Mouse (Mus musculus) forebrain, embryonic 12.5 days (tissue): ENCODE measurements around the gene Fbp2. TPM values are rescaled to one million over a fixed set of nuclear protein-coding genes. Genes with fewer than 3 reads are reported as not detected.

ENCODE experiments used
- ATAC-seq: fragments of 200-750 bp; cut with Nextera tagmentation; 2 replicates; pipeline ENCODE4 v1.8.0; 2017; ENCODE audit warnings: moderate TSS enrichment; ENCODE audit not compliant: low FRiP score
- H3K27ac ChIP-seq: fragments of 300-500 bp; sonication (generic); 2 replicates; pipeline ENCODE4 v1.5.1; 2016; ENCODE audit warnings: mild to moderate bottlenecking
- H3K27me3 ChIP-seq: fragments of 300-500 bp; sonication (generic); 2 replicates; pipeline ENCODE4 v1.6.1; 2016; ENCODE audit warnings: mild to moderate bottlenecking
- H3K36me3 ChIP-seq: fragments of 300-500 bp; sonication (generic); replicated peaks from 2 replicates; pipeline ENCODE4 v1.6.1; 2016; ENCODE audit warnings: mild to moderate bottlenecking
- H3K4me1 ChIP-seq: fragments of 300-500 bp; sonication (generic); 2 replicates; pipeline ENCODE4 v1.6.1; 2016
- H3K4me2 ChIP-seq: fragments of 300-500 bp; sonication (generic); 2 replicates; pipeline ENCODE4 v1.6.1; 2016; ENCODE audit warnings: mild to moderate bottlenecking, moderate library complexity
- H3K4me3 ChIP-seq: fragments of 300-500 bp; sonication (generic); replicated peaks from 2 replicates; pipeline ENCODE4 v1.5.1; 2016; ENCODE audit warnings: mild to moderate bottlenecking
- H3K9ac ChIP-seq: fragments of 300-500 bp; sonication (generic); 2 replicates; pipeline ENCODE4 v1.6.1; 2016; ENCODE audit warnings: mild to moderate bottlenecking
- H3K9me3 ChIP-seq: fragments of 300-500 bp; sonication (generic); 2 replicates; pipeline ENCODE4 v1.6.1; 2016
- WGBS: fragments of 180-500 bp; shearing (Covaris S2); methylation state at CpG from one replicate; pipeline ENCODE4 v1.1.7; 2016; 5-methylcytosine and 5-hydroxymethylcytosine counted together
- polyA plus RNA-seq: library from polyadenylated mRNA; unstranded; fragments of >200 nt; fragmentation: Nextera tagmentation; extraction: Ambion mirVana; gene quantifications from 2 replicates; pipeline ENCODE4 v1.2.1, GENCODE M21; 2016

The Fbp2 gene
- polyA plus RNA-seq, result not detected in 2 replicates

DNA sequence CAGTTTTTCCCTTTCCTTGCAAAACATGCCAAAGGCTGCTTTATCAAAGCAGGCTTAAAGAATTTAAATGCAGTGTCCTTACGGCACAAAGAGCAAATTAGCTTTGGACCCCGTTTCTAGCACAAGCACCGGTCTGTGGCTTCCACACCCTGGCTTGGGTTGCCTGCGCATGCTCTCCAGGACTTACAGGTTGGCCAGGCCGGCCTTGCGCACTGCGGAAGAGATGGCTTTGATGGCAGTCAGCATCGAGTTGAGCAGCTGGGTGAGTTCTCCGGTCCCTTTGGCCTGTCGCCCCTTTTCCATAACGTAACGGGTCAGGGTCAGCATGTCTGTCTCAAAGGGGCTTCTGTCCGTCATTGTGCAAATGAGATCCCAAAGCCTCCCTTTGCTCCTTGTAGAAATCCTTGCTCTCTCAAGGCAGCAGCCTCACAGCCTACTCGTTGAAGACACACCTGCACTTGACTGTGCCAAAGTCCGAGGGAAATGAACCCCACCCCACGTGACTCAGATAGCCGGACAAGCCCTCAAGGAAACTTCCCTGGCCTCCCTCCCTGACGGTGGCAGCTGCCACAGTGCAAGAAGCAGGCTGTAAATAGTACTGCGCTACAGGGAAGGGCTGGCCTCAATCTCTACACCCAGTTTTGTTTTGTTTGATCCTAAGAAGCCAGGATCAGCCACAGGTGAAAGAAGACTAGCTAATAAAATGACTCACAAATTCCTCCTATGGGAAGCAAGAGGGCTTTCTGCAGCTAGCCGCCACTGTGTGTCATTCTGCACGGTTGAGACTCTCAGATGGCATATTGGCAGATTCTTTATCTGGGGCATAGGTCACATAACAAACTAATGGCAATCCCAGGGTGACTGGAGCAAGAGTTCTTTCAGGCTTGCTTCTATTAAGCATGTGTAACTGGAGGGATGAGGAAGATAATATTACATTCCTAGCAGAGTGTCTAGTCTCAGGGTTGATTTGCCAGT lies at the start of gene Fbp2:
Fbp2 (minus strand) TSS at position 482 of the 975 bp plus-strand sequence.
- H3K27ac ChIP-seq, result no peak within 1 kb of the TSS
- H3K9me3 ChIP-seq, result no peaks in the 10 kb centered on the region
- H3K4me2 ChIP-seq, result no peak within 1 kb of the TSS
- no peak for ATAC-seq
- peaks cover 2% of the 10 kb centered on the region; the same call in 1 of the 2 replicates for H3K4me1 ChIP-seq
- no peaks in the 10 kb centered on the region for H3K36me3 ChIP-seq
- no peak within 1 kb of the TSS for H3K9ac ChIP-seq
- no peak within 1 kb of the TSS for H3K4me3 ChIP-seq
- H3K27me3 ChIP-seq, result no peaks in the 10 kb centered on the region
- WGBS, result 79% methylated on average over 21 of the region's 21 CpGs

DNA sequence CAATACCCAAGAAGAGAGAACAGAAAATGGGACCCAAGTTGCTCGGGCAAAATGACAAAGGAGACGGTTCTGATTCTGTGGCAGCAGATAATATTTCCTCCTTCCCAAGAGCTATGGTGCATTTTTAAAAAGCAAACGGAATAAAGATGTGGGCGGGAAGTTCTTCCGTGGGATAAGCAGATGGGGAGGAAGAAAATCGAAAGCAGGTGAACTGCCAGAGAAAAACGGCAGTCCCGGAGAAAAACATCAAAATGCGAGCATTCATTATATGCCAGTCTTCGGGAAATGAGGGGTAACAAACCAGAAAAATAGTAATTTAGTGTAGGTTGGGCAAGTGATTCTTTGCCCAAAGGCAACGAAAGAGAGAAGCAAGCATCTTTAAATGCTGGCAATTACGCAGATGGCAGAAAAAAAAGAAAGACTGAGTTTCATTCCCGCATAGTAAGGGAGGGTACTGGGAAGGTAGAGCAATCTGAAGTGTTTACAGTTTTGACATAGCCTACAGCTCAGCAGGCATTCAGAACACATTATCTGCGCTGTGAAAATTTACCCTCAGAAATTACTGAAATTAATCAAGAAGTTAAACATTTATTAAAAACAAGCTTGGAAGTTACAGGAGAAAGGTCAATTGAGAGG lies 49.4 kb upstream of the Fbp2 start:
- H3K27me3 ChIP-seq, result no peaks in the 10 kb centered on the region
- no peak overlapping the region for H3K9ac ChIP-seq
- H3K9me3 ChIP-seq, result no peaks in the 10 kb centered on the region
- peaks cover 8% of the 10 kb centered on the region for H3K4me1 ChIP-seq
- no peak overlapping the region for H3K27ac ChIP-seq
- H3K36me3 ChIP-seq, result no peaks in the 10 kb centered on the region
- H3K4me2 ChIP-seq, result no peak overlapping the region
- 81% methylated on average over 14 of the region's 14 CpGs for WGBS
- no peak for ATAC-seq
- no peak overlapping the region for H3K4me3 ChIP-seq

DNA sequence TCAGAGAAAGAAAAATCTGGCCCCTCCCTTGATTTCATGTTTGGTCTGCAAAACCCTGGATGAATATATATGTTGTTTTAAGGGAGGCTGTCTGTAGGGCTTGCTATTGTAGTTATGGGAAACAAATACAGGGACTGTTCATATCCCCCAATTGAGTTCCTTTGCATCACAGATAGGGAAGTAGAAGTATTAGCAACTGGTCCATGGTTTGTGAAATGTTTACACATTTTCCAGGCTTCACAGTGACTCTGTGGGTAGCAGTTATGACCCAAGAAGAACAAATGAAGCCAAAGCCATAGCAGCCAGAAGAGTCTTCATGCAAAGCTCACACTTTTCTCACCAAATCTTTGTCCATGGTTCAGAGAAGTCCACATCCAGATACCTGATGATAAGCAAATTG lies 42.9 kb upstream of the Fbp2 start:
- Histone ChIP-seq H3K9ac (no peak overlapping the region), H3K27me3 (no peaks in the 10 kb centered on the region), H3K27ac (no peak overlapping the region), H3K4me3 (no peak overlapping the region), H3K36me3 (no peaks in the 10 kb centered on the region), H3K4me2 (no peak overlapping the region), H3K4me1 (no peaks in the 10 kb centered on the region), H3K9me3 (no peaks in the 10 kb centered on the region)
- no peak for ATAC-seq

DNA sequence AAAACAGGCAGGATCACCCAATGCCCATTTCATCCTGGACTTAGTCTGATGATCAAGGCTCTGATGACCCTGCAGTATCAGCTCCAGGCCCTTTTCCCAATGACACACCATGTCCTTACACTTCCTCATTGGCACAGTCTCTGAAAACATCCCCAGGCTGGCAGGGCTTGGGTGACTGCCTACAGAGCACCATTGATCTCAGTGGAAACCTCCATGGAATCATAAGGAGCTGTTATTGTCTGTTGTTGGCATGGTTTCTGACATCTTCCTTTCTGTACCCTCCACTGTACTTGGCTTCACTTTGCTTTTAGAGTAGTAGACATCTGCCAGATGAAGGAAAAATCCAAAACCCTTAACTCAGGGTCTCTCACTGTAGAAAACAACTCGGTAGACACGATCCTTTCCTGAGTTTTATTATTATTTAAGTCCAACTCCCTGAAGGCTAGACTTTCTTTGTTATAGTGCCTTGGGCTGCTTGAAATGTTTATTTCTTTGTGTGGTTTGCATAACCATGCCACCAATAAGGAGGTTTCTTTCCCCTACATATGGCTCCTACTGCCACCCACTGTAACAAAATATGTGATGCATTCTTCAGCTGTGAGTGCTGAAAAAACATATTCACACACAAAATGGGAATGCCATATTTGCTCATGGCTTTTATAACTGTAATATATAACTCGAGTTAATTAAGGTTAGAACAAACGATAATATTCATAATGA lies 39.9 kb upstream of the Fbp2 start:
- Histone ChIP-seq H3K27ac (no peak overlapping the region), H3K36me3 (no peaks in the 10 kb centered on the region), H3K4me1 (0 out of 2 replicates have a peak, but pooled peaks cover 4% of the 10 kb centered on the region), H3K4me2 (no peak overlapping the region), H3K27me3 (no peaks in the 10 kb centered on the region), H3K4me3 (no peak overlapping the region), H3K9me3 (no peaks in the 10 kb centered on the region), H3K9ac (no peak overlapping the region)
- ATAC-seq, result no peak
- WGBS, result 90% methylated on average over 4 of the region's 4 CpGs

DNA sequence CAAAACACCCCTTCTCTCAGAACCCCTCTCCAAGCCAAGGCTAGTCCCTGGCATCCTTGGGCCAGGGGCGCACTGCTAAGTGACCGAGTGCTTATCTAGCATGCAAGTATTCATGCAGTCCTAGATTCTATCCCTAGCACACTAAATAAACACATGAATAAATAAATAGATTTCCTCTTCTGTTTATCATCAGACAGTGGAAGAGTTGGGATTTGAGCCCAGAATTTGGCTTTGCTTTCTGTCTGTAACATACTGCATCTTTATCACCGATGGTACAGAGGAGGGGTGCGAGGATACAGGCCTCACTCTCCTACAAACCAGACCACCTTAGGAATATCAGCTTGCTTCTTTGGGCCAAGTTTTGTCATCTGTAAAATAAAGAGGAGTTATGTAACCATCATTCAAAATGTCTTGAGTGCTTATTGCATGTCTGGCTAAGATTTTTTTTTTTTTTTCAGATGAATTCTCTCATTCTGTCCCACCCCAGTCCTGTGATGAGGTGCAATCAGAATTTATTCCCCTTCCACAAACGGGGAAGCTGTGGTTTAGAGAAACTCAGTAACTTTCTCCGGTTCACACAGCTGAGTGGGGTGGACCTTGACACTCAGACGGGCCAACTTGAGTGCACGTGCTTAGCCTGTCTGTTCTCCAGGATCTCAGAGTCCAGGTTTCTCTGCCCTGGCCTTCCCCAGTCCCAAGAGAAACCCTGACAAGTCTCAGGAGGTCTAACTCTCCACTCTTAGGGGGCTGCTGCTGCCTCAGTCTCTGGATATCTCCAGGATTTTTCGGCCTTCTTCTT lies 35.0 kb upstream of the Fbp2 start:
- 82% methylated on average over 9 of the region's 9 CpGs for WGBS

DNA sequence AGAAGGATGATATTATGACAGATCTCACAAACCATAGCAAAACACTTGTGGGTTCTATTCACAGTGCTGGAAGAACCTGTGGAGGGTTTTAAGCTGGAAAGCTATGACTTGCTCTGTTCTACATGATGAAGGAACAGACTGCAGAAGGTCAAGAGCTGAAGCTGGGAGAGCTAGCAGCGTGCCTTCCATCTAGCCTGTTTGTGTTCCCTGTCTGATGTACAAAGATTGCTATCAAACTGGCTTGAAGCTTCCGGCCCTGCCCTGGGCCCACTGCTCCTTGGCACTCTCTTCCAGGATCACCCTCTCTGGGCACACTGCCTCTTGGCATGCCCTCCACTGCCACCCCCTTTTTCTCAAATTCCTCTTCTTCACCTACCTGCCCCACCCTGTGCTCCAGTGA lies 31.1 kb upstream of the Fbp2 start:
- H3K4me1 ChIP-seq, result peaks cover 11% of the 10 kb centered on the region; the same call in 1 of the 2 replicates
- WGBS, result 82% methylated on average over 2 of the region's 2 CpGs
- H3K36me3 ChIP-seq, result no peaks in the 10 kb centered on the region
- ATAC-seq, result no peak
- no peak overlapping the region for H3K4me2 ChIP-seq
- no peaks in the 10 kb centered on the region for H3K9me3 ChIP-seq
- H3K4me3 ChIP-seq, result no peak overlapping the region
- H3K27me3 ChIP-seq, result peaks cover 35% of the 10 kb centered on the region
- H3K9ac ChIP-seq, result no peak overlapping the region
- H3K27ac ChIP-seq, result no peak overlapping the region

More for the DNA sequence above, 35.0 kb upstream of the Fbp2 start:
- Histone ChIP-seq H3K27ac (no peak overlapping the region), H3K9me3 (no peaks in the 10 kb centered on the region), H3K4me3 (no peak overlapping the region), H3K4me2 (no peak overlapping the region), H3K36me3 (no peaks in the 10 kb centered on the region), H3K4me1 (0 out of 2 replicates have a peak, but pooled peaks cover 4% of the 10 kb centered on the region), H3K9ac (no peak overlapping the region), H3K27me3 (peaks cover 19% of the 10 kb centered on the region)
- no peak for ATAC-seq

DNA sequence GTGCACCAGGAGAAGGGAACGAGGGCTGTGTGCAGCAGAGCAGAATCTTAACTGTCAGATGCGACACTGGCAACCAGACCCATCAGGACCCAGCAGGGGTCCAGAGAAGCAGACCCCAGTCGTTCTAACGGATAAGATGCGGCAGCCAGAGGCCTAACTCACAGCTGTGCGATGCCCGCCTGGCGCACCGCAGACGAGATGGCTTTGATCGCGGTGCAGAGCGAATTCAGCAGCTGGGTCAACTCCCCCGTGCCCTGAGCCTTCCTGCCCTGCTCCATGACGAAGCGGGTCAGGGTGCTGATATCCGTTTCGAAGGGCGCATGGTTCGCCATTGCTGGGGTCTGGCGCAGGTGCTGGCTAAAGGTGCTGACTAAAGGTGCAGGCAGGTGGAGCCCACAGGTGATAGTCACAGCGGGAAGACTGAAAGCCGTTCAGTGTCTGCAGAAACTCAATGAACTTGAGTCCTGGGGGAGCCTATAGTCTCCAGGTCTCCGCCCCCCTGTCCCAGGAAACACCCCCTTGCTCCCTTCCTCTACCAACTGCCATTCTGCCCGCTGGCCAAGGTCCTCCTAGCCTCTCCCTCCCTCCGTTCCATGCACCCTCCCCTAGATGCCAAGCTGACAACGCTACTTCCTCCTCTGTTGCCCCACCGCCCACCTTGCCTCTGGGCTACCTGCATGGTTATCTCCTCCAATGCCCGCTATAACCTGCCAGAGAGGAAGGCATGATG lies 29.7 kb upstream of the Fbp2 start, which contains the start of gene Fbp1:
Fbp1 (minus strand) TSS at position 571 of the 730 bp plus-strand sequence.
- peak within 1 kb of the TSS; percentile 40 for H3K4me2 ChIP-seq
- no peak within 1 kb of the TSS for H3K27ac ChIP-seq
- H3K27me3 ChIP-seq, result peaks cover 35% of the 10 kb centered on the region
- no peak for ATAC-seq
- peak within 1 kb of the TSS; percentile 21 for H3K4me3 ChIP-seq
- 6% methylated on average over 29 of the region's 29 CpGs for WGBS
- H3K4me1 ChIP-seq, result peaks cover 7% of the 10 kb centered on the region; the same call in 1 of the 2 replicates
- H3K9me3 ChIP-seq, result no peaks in the 10 kb centered on the region
- H3K9ac ChIP-seq, result no peak within 1 kb of the TSS; the same call in 1 of the 2 replicates
- H3K36me3 ChIP-seq, result no peaks in the 10 kb centered on the region

DNA sequence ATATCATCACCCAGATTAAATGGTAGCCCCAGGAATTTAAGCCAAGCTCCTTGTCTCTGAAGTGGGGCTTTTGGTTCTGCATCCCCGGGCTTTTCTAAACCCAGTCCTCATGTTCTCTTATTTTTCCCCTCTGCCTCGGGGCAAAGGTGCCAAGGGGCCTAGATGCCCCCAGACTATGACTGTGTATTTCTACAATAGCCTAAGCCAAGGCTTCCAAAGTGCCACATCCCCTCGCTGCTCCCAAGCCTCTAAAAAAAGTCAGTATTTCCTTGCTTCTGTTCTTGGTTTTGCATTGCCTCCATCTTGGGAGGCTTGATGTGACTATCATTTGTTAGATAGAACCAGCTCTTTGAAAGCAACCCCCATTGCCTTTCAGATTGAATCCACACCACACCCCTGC lies 26.3 kb upstream of the Fbp2 start:
- Histone ChIP-seq H3K27me3 (peaks cover 29% of the 10 kb centered on the region), H3K27ac (no peak overlapping the region), H3K9me3 (no peaks in the 10 kb centered on the region), H3K4me1 (peaks cover 13% of the 10 kb centered on the region; the same call in 1 of the 2 replicates), H3K4me2 (no peak overlapping the region), H3K4me3 (no peak overlapping the region), H3K36me3 (no peaks in the 10 kb centered on the region), H3K9ac (no peak overlapping the region)
- 83% methylated on average over 3 of the region's 3 CpGs for WGBS
- ATAC-seq, result no peak

DNA sequence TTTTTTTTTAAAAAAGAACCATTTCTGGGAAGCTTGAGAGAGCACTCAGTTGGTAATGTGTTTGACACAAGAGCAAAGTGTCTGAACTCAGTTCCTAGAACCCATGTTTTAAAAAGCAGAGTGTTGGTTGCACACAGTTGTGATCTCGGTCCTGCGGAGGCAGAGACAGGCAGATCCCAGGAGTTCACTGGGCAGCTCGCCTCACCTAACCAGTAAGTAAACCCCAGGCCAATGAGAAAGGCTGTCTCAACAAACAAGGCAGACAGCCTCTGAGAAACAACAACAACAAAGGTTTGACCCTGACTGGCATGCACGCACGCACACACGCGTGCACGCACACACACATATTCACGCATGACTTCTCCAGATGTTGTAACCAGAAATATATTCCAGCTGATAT lies 25.7 kb upstream of the Fbp2 start:
- WGBS, result 94% methylated on average over 9 of the region's 9 CpGs
- no peak for ATAC-seq
- H3K36me3 ChIP-seq, result no peaks in the 10 kb centered on the region
- no peak overlapping the region for H3K9ac ChIP-seq
- no peak overlapping the region for H3K4me2 ChIP-seq
- H3K27ac ChIP-seq, result no peak overlapping the region
- peaks cover 23% of the 10 kb centered on the region for H3K27me3 ChIP-seq
- H3K9me3 ChIP-seq, result no peaks in the 10 kb centered on the region
- peaks cover 15% of the 10 kb centered on the region; the same call in 1 of the 2 replicates for H3K4me1 ChIP-seq
- H3K4me3 ChIP-seq, result no peak overlapping the region

DNA sequence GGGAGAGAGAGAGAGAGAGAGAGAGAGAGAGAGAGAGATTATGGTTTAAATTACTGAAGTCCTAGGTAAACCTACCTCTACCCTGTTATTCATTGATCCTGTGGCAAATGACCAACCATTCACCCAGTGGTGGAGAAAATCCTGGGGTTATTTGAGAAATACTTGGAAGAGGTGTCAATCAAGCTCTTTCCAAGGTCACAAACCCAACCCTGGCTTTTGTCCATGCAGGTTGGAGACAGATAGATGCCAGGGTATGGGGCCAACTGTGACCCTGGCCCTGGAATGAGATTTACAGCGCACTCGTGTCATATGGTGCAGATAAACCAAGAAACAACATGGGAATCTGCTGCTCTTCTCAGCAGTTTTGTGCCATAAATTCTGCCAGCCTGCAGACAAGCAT lies 25.2 kb upstream of the Fbp2 start:
- H3K4me1 ChIP-seq, result peaks cover 15% of the 10 kb centered on the region; the same call in 1 of the 2 replicates
- no peak overlapping the region for H3K9ac ChIP-seq
- no peaks in the 10 kb centered on the region for H3K36me3 ChIP-seq
- peaks cover 18% of the 10 kb centered on the region for H3K27me3 ChIP-seq
- ATAC-seq, result no peak
- 80% methylated on average over 2 of the region's 2 CpGs for WGBS
- H3K27ac ChIP-seq, result no peak overlapping the region
- no peak overlapping the region for H3K4me3 ChIP-seq
- no peaks in the 10 kb centered on the region for H3K9me3 ChIP-seq
- H3K4me2 ChIP-seq, result no peak overlapping the region

DNA sequence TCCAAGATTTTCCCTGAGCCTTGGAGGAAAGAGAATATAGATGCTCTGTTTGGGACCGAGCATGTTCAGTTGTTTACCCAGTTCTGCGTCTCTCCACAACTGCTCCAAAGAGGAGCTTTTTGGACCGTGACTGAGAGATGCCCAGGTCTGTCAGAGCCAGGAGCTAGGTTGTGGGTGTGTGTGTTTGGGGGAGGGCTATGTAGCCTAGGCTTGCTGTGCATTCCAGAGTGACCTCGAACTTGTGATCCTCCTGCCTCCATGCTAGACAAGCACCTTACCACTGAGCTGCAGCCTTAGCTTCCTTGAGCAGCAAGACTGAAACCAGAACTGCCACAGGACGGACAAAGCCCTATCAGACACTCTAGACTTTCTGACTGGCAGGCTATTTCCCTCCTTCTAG lies 24.6 kb upstream of the Fbp2 start:
- H3K9ac ChIP-seq, result no peak overlapping the region
- ATAC-seq, result no peak
- H3K4me1 ChIP-seq, result peaks cover 11% of the 10 kb centered on the region; the same call in 1 of the 2 replicates
- H3K9me3 ChIP-seq, result no peaks in the 10 kb centered on the region
- no peak overlapping the region for H3K27ac ChIP-seq
- H3K36me3 ChIP-seq, result no peaks in the 10 kb centered on the region
- peaks cover 12% of the 10 kb centered on the region for H3K27me3 ChIP-seq
- no peak overlapping the region for H3K4me2 ChIP-seq
- no peak overlapping the region for H3K4me3 ChIP-seq
- 82% methylated on average over 5 of the region's 5 CpGs for WGBS
